Mouse (Mus musculus) hindbrain, embryonic 14.5 days (tissue): ENCODE measurements at regions not wholly inside any gene's neighbourhood (a gene's known extent, or its start where the extent isn't known, plus 50 kb on each side); places are given as distances from the start of the nearest gene placed in this dataset.

Experiments used
- ATAC-seq: fragments of 200-750 bp; cut with Nextera tagmentation; 2 replicates; pipeline ENCODE4 v1.8.0; 2017; ENCODE audit warnings: moderate number of reproducible peaks, mild to moderate bottlenecking, moderate TSS enrichment, moderate library complexity; ENCODE audit not compliant: low FRiP score
- DNase-seq: peaks from one replicate; pipeline ENCODE4 v3.0.0-alpha.2; 2015; ENCODE audit warnings: low spot score
- H3K27ac ChIP-seq: fragments of 300-500 bp; sonication (generic); 2 replicates; pipeline ENCODE4 v1.5.1; 2014; ENCODE audit warnings: mild to moderate bottlenecking, moderate library complexity
- H3K27me3 ChIP-seq: fragments of 300-500 bp; sonication (generic); 2 replicates; pipeline ENCODE4 v1.6.1; 2014; ENCODE audit warnings: mild to moderate bottlenecking, low read length, mixed read lengths; ENCODE audit not compliant: control insufficient read depth, insufficient read depth
- H3K36me3 ChIP-seq: fragments of 300-500 bp; sonication (generic); replicated peaks from 2 replicates; pipeline ENCODE4 v1.6.1; 2014; ENCODE audit not compliant: control insufficient read depth, insufficient read depth
- H3K4me1 ChIP-seq: fragments of 300-500 bp; sonication (generic); replicated peaks from 2 replicates; pipeline ENCODE4 v1.6.1; 2014; ENCODE audit warnings: antibody characterized with exemption, low read length, mixed read lengths; ENCODE audit not compliant: control insufficient read depth, insufficient read depth
- H3K4me2 ChIP-seq: fragments of 300-500 bp; sonication (generic); replicated peaks from 2 replicates; pipeline ENCODE4 v1.6.1; 2014; ENCODE audit warnings: mild to moderate bottlenecking, moderate library complexity
- H3K4me3 ChIP-seq: fragments of 300-500 bp; sonication (generic); replicated peaks from 2 replicates; pipeline ENCODE4 v1.5.1; 2014; ENCODE audit warnings: mild to moderate bottlenecking, low read length
- H3K9ac ChIP-seq: fragments of 300-500 bp; sonication (generic); 2 replicates; pipeline ENCODE4 v1.6.1; 2014
- H3K9me3 ChIP-seq: fragments of 300-500 bp; sonication (generic); 2 replicates; pipeline ENCODE4 v1.6.1; 2016; ENCODE audit warnings: low read length; ENCODE audit not compliant: control insufficient read depth
- WGBS: fragments of 180-500 bp; shearing (Covaris S2); extraction: QIAGEN DNeasy Blood & Tissue Kit; methylation state at CpG from one replicate; pipeline ENCODE4 v1.1.7; 2014; 5-methylcytosine and 5-hydroxymethylcytosine counted together

- DNase-seq (no peak), ATAC-seq (no peak)
- 78% methylated on average over 3 of the region's 3 CpGs for WGBS
- H3K27ac ChIP-seq, result no peak overlapping the region
- no peaks in the 10 kb centered on the region for H3K4me1 ChIP-seq
- no peaks in the 10 kb centered on the region for H3K27me3 ChIP-seq
- no peak overlapping the region for H3K9ac ChIP-seq
- H3K4me2 ChIP-seq, result no peak overlapping the region
- H3K36me3 ChIP-seq, result no peaks in the 10 kb centered on the region
- H3K4me3 ChIP-seq, result no peak overlapping the region
- no peaks in the 10 kb centered on the region for H3K9me3 ChIP-seq
Measured at GRCm38 (mm10) chr1:194259957-194260356, 358.1 kb upstream of the Plxna2 start.

GRCm38 (mm10) chr1:194244776-194245366, 373.1 kb upstream of the Plxna2 start:
- no peak overlapping the region for H3K4me3 ChIP-seq
- H3K9ac ChIP-seq, result no peak overlapping the region
- H3K9me3 ChIP-seq, result no peaks in the 10 kb centered on the region
- H3K27ac ChIP-seq, result no peak overlapping the region
- no peaks in the 10 kb centered on the region for H3K27me3 ChIP-seq
- DNase-seq (no peak), ATAC-seq (no peak)
- WGBS, result 0% methylated on average over 1 of the region's 1 CpGs
- no peak overlapping the region for H3K4me2 ChIP-seq
- no peaks in the 10 kb centered on the region for H3K36me3 ChIP-seq
- H3K4me1 ChIP-seq, result no peaks in the 10 kb centered on the region

GRCm38 (mm10) chr1:194241111-194241510, 376.9 kb upstream of the Plxna2 start:
- H3K27ac ChIP-seq, result no peak overlapping the region
- no peak overlapping the region for H3K4me2 ChIP-seq
- no peaks in the 10 kb centered on the region for H3K27me3 ChIP-seq
- ATAC-seq, result no peak
- no peaks in the 10 kb centered on the region for H3K36me3 ChIP-seq
- DNase-seq, result no peak
- H3K4me3 ChIP-seq, result no peak overlapping the region
- H3K9me3 ChIP-seq, result no peaks in the 10 kb centered on the region
- no peak overlapping the region for H3K9ac ChIP-seq
- H3K4me1 ChIP-seq, result no peaks in the 10 kb centered on the region

GRCm38 (mm10) chr1:194231206-194231605, 386.8 kb upstream of the Plxna2 start:
- Histone ChIP-seq H3K27ac (peak overlapping the region; percentile 75), H3K36me3 (no peaks in the 10 kb centered on the region), H3K4me2 (no peak overlapping the region), H3K9ac (no peak overlapping the region), H3K9me3 (no peaks in the 10 kb centered on the region), H3K4me1 (peaks cover 39% of the 10 kb centered on the region), H3K4me3 (no peak overlapping the region), H3K27me3 (no peaks in the 10 kb centered on the region)
- DNase-seq (peak; percentile 48), ATAC-seq (peak; percentile 87)
- WGBS, result 25% methylated on average over 4 of the region's 4 CpGs

GRCm38 (mm10) chr1:194226550-194227160, 391.4 kb upstream of the Plxna2 start:
- no peaks in the 10 kb centered on the region for H3K36me3 ChIP-seq
- no peak overlapping the region; the same call in 1 of the 2 replicates for H3K9ac ChIP-seq
- DNase-seq, result peak; percentile 44
- ATAC-seq, result peak; percentile 75
- H3K4me3 ChIP-seq, result no peak overlapping the region
- 13% methylated on average over 6 of the region's 6 CpGs for WGBS
- H3K27ac ChIP-seq, result peak overlapping the region; percentile 81
- no peaks in the 10 kb centered on the region for H3K27me3 ChIP-seq
- H3K4me2 ChIP-seq, result peak overlapping the region; percentile 27
- no peaks in the 10 kb centered on the region for H3K9me3 ChIP-seq
- H3K4me1 ChIP-seq, result peaks cover 52% of the 10 kb centered on the region

GRCm38 (mm10) chr1:194225786-194226185, 392.2 kb upstream of the Plxna2 start:
- no peak for DNase-seq

GRCm38 (mm10) chr1:194224046-194224445, 394.0 kb upstream of the Plxna2 start:
- Histone ChIP-seq H3K27me3 (no peaks in the 10 kb centered on the region), H3K4me2 (no peak overlapping the region), H3K4me1 (peaks cover 34% of the 10 kb centered on the region), H3K27ac (peak overlapping the region; percentile 47; the same call in 1 of the 2 replicates), H3K9me3 (no peaks in the 10 kb centered on the region), H3K36me3 (no peaks in the 10 kb centered on the region), H3K4me3 (no peak overlapping the region), H3K9ac (no peak overlapping the region)
- ATAC-seq (no peak), DNase-seq (no peak)
- WGBS, result 73% methylated on average over 1 of the region's 1 CpGs

More at GRCm38 (mm10) chr1:194225786-194226185, 392.2 kb upstream of the Plxna2 start:
- Histone ChIP-seq H3K9me3 (no peaks in the 10 kb centered on the region), H3K27me3 (no peaks in the 10 kb centered on the region), H3K4me1 (peaks cover 43% of the 10 kb centered on the region), H3K27ac (peak overlapping the region; percentile 34; the same call in 1 of the 2 replicates), H3K4me2 (no peak overlapping the region), H3K4me3 (no peak overlapping the region), H3K9ac (no peak overlapping the region), H3K36me3 (no peaks in the 10 kb centered on the region)
- no peak for ATAC-seq
- 7% methylated on average over 1 of the region's 1 CpGs for WGBS

GRCm38 (mm10) chr1:194223610-194224009, 394.4 kb upstream of the Plxna2 start:
- no peak overlapping the region for H3K4me3 ChIP-seq
- no peaks in the 10 kb centered on the region for H3K9me3 ChIP-seq
- peak overlapping the region; percentile 47; the same call in 1 of the 2 replicates for H3K27ac ChIP-seq
- H3K9ac ChIP-seq, result no peak overlapping the region
- no peak for DNase-seq
- H3K27me3 ChIP-seq, result no peaks in the 10 kb centered on the region
- ATAC-seq, result no peak
- peaks cover 34% of the 10 kb centered on the region for H3K4me1 ChIP-seq
- 29% methylated on average over 2 of the region's 2 CpGs for WGBS
- H3K36me3 ChIP-seq, result no peaks in the 10 kb centered on the region
- H3K4me2 ChIP-seq, result no peak overlapping the region

- Histone ChIP-seq H3K27ac (0 out of 2 replicates have a peak overlapping the region, but pooled peaks have one; percentile 2), H3K9ac (no peak overlapping the region), H3K4me3 (no peak overlapping the region), H3K9me3 (no peaks in the 10 kb centered on the region), H3K27me3 (no peaks in the 10 kb centered on the region), H3K4me1 (peaks cover 34% of the 10 kb centered on the region), H3K36me3 (no peaks in the 10 kb centered on the region), H3K4me2 (0 out of 2 replicates have a peak overlapping the region, but pooled peaks have one; percentile 4)
- peak; percentile 61 for ATAC-seq
- DNase-seq, result peak; percentile 86
- WGBS, result 2% methylated on average over 9 of the region's 9 CpGs
Measured at GRCm38 (mm10) chr1:194223015-194223414, 395.0 kb upstream of the Plxna2 start.
